Mouse (Mus musculus) T-helper 17 cell (primary cell): ENCODE measurements around the gene Ly6c2.
"Not testable (repeated sequence)": the region's sequence is repeated elsewhere in the genome, so short reads cannot be mapped to it uniquely, and the experiment has no call there.

Experiments
- in situ Hi-C, 2 experiments: fragments of 300-600 bp; cut with MboI, MseI; formaldehyde crosslinking; loops; 1 replicate in 1 of 2; 2 replicates in 1 of 2; pipeline ENCODE4 v1.15.1; 2025; ENCODE audit warnings: high pct_unique_total_duplicates in 2 of 2

The Ly6c2 gene

GRCm38 (mm10) chr15:75111861-75112630 lies at the start of gene Ly6c2:
Gene Ly6c2, minus strand, starts transcription at chr15:75111970.
- in situ Hi-C loops, result loop anchor here in 1 of 2 experiments (5.0 to 10.0 kb wide), 2 partner anchors 65 to 197 kb away; partner anchors contain the start of gene Ly6c1

DNA sequence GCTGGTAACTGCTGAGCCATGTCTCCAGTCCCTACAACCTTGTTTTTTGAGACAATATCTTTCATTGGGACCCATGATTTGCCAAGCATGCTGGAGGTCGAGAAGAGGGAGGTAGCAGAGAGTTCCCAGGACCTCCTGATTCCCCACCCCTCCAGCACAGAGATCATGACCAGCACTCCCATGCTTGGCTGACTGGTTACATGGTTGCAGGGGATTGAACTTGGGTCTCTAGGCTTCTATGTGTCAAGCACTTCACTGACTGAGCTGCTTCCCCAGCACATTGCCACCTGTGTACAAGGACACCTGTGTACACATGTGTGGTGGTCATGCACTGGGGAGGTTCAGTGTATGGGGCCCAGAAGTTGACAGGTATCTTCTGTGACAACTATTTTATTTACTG lies 45.9 kb upstream of the Ly6c2 start:
- in situ Hi-C loops, result no loop called here

DNA sequence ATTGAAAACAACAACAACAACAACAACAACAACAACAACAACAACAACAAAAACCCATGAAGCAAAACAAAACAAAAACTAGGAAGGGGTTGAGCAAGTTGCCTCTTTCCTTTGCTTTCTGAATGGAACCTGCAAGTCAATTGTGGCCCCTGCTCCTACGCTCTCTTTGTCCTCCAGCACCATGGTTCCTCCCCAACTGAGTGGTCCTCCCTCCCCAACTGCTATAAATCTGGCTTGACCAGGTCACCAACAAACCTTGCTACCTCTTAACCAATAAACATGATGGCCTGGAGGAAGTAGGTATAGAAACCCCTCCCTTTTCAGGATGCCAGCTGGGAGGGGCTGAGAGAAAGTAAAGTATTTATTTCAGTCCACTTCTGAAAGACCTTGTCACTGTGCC lies 43.2 kb upstream of the Ly6c2 start, which contains the start of gene Ly6g:
TSS of gene Ly6g (plus strand) at position 301 of the 400 bp plus-strand sequence.
- in situ Hi-C loops, result no loop called here

DNA sequence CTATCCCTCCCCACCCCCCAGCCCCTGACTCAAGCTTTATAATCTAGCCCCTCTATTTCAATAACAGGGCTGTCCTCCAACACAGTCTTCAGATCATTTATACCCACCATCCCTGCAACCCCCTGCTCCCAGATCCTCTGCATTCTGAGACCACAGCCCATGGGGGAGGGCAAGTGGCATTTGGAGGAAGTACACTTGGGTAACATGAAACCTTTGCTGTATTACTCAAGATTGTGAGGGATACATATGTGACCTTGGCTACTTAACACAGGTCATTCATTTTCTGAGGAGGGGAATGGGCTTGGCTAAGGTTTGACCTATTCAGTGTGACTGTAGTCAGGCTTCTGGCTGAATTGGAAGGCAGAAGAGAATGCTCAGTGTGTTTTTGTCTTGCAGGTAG lies 41.3 kb upstream of the Ly6c2 start:
- in situ Hi-C loops, result no loop called here

GRCm38 (mm10) chr15:75143735-75144134 lies 32.0 kb upstream of the Ly6c2 start:
- in situ Hi-C loops, result no loop called here

- in situ Hi-C loops, result not testable (repeated sequence)
Observed at GRCm38 (mm10) chr15:75141812-75142360, 30.1 kb upstream of the Ly6c2 start.

DNA sequence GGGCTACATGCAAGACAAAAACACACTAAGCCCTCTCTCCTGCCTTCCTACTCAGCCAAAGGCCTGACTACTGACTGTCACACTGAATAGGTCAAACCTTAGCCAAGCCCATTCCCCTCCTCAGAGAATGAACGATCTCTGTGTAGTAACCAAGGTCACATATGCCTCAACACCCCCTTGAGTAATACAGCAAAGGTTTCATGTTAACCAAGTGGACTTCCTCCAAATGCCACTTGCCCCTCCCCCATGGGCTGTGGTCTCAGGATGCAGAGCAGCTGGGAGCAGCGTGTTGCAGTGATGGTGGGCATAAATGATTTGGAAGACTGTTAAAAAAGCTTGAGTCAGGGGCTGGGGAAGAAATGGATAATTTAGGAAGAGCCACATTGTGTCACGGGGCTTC lies 26.0 kb upstream of the Ly6c2 start:
- in situ Hi-C loops, result not testable (repeated sequence)

- in situ Hi-C loops, result not testable (repeated sequence)
Observed at GRCm38 (mm10) chr15:75135090-75135783, 23.5 kb upstream of the Ly6c2 start.

GRCm38 (mm10) chr15:75132346-75132745 lies 20.6 kb upstream of the Ly6c2 start:
- in situ Hi-C loops, result not testable (repeated sequence)

- in situ Hi-C loops, result no loop called here
Observed at GRCm38 (mm10) chr15:75120066-75120465, 8.3 kb upstream of the Ly6c2 start.

GRCm38 (mm10) chr15:75118742-75119141 lies 7.0 kb upstream of the Ly6c2 start:
- in situ Hi-C loops, result loop anchor here in 1 of 2 experiments (10.0 kb wide), 1 partner anchor 204 kb away; no protein-coding TSS in a partner anchor

DNA sequence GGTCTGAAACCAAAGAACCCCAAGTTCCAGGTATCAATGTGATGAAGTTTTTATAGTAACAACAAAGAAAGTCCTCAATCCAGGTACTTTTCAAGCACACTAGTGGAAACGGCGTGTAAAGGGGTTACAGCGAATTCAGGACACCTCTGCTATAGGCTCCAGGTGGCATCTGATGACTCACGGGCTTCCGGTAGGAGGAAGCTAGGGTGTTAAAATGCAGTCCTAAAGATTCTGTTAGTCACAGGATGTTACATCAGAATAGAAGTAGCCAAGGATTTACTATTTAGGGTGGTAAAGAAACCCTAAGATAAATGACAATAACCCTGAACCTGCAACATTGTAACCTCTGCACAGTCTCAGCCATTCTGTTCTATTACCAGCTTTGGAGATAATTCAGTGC lies 5.7 kb upstream of the Ly6c2 start:
- in situ Hi-C loops, result loop anchor here in 1 of 2 experiments (10.0 kb wide), 1 partner anchor 203 kb away; no protein-coding TSS in a partner anchor

GRCm38 (mm10) chr15:75116525-75116924 lies 4.8 kb upstream of the Ly6c2 start:
- in situ Hi-C loops, result loop anchor here in 1 of 2 experiments (10.0 kb wide), 1 partner anchor 202 kb away; no protein-coding TSS in a partner anchor

GRCm38 (mm10) chr15:75110424-75110823 lies 1.3 kb downstream of the Ly6c2 start:
- in situ Hi-C loops, result loop anchor here in 1 of 2 experiments (5.0 to 10.0 kb wide), 2 partner anchors 63 to 196 kb away; partner anchors contain the start of gene Ly6c1

GRCm38 (mm10) chr15:75099261-75099660 lies 12.5 kb downstream of the Ly6c2 start:
- in situ Hi-C loops, result loop anchor here (5.0 kb wide), 1 partner anchor 67 kb away; no protein-coding TSS in a partner anchor

DNA sequence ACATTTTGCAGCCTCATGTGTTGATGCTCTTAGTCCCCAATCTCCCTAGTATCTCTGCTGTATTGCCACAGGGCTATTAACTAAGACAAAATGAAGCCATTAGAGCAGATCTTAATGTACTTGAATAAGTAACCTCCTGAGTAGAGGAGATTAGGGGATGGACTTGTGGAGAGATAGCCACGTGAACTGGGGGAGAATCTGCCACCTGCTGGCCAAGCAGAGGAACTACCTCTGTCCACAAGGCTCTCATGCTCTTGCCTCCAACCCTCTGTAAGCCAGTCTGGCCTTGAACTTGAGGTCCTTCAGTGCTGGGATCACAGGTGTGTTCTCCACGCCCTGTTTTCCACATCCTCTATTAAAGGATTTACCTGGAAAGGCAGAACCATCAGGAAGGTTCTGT lies 23.7 kb downstream of the Ly6c2 start:
- in situ Hi-C loops, result not testable (repeated sequence)

- in situ Hi-C loops, result loop anchor here in 1 of 2 experiments (5.0 kb wide), 1 partner anchor 37 kb away; no protein-coding TSS in a partner anchor
Observed at GRCm38 (mm10) chr15:75069965-75070364, 41.8 kb downstream of the Ly6c2 start.

- in situ Hi-C loops, result not testable (repeated sequence)
Observed at GRCm38 (mm10) chr15:75062030-75062574, 49.7 kb downstream of the Ly6c2 start.

DNA sequence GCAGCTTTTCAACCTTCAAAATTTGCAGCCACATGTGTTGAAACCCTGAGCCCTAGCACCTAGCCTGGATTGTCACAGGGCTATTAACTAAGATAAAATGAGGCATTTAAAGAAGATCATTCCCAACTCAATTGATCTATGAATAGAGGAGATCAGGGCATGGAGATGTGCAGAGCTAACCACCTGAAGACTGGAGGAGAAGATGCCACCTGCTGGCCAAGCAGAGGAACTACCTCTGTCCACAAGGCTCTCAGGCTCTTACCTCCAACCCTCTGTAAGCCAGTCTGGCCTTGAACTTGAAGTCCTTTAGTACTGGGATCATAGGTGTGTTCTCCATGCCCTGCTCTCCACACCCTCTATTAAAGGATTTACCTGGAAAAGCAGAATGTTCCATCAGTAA lies 51.3 kb downstream of the Ly6c2 start:
- in situ Hi-C loops, result no loop called here
